Mouse (Mus musculus): ENCODE measurements around the gene Padi1. TPM values are rescaled to one million over a fixed set of nuclear protein-coding genes. Genes with fewer than 3 reads are reported as not detected.
A peak's percentile ranks its signal among the peaks of the same experiment; 100 is the strongest.

Gene Padi1
- polyA plus RNA-seq, 1 experiment from 2014 or later, result 0.26 TPM

DNA sequence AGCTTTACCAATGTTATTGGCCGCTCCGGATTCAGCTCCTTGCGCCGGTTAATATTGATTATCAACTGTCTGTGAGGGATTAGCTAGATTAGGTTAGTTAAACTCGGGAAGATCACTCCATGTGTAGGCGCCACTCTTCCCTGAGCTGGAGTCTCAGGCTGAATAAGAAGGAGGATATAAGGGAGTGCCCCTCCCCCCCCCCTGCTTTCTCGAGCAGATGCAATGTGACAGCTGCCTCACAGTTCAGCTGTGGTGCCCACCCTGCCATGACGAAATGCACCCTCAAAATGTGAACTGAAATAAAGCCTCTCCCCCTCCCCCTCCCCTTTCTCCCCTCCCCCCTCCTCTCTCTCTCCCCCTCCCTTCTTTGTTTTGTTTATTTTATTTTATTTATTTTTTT lies 8.0 kb upstream of the Padi1 start:
- no peaks in the 10 kb centered on the region for H3K27me3 ChIP-seq (ENCODE audit: insufficient read depth, low read length)
- H3K4me3 ChIP-seq (ENCODE audit: low read length), result no peak overlapping the region
- H3K9ac ChIP-seq (replicated peaks; ENCODE audit: low read length), result no peak overlapping the region
- WGBS, result 59% methylated on average over 8 of the region's 8 CpGs
- no peak overlapping the region for H3K27ac ChIP-seq (ENCODE audit: low read length)
- no peaks in the 10 kb centered on the region for H3K4me1 ChIP-seq (ENCODE audit: insufficient read depth, low read length)
- no peak overlapping the region for H3K4me2 ChIP-seq (replicated peaks; ENCODE audit: low read depth, low read length)
- H3K9me3 ChIP-seq (ENCODE audit: low read length), result no peaks in the 10 kb centered on the region
- H3K36me3 ChIP-seq (ENCODE audit: insufficient read depth, low read length), result no peaks in the 10 kb centered on the region
- no peak for ATAC-seq (ENCODE audit: low FRiP score, low TSS enrichment)

DNA sequence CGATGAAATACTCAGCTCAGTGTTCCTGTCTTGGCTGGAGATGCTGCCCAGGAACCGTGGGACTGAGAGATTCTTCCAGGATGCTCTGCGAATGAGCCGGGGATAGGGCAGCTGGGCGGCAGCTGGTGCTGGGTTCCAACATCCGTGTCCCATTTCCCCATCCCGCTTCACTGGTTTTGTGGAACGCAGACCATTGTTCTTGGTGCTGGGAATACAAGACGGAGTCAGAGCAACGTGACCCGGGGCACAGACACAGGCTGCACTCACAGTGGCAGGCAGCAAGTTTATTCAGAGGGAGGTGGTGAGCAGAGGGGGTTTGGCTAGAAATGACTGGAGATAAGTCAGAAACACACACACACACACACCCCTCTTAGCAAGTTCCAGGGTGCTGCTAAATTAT lies 3.7 kb upstream of the Padi1 start:
- WGBS, result 70% methylated on average over 11 of the region's 11 CpGs
- no peak for ATAC-seq (ENCODE audit: low FRiP score, low TSS enrichment)

DNA sequence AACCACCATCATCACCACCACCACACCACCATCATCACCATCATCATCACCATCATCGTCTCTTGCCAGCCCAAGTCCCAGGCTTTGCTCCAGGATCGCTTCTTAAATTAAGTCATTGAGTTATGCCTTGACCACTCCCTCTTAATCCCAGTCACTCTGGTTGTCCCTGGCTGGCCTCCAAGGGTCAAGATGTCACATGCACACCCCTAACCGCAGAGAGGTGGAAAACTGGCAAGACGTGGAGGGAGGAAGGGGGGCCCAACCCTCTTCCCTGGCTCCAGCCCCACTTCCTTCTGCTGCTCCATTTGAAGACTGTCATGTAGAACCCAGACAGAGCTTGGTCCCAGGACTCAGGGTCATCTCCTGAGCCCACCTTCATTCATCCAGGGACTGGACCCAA lies 587 bp downstream of the Padi1 start:
- Histone ChIP-seq H3K9me3 (ENCODE audit: low read length) (no peaks in the 10 kb centered on the region), H3K9ac (replicated peaks; ENCODE audit: low read length) (no peak overlapping the region), H3K4me2 (replicated peaks; ENCODE audit: low read depth, low read length) (no peak overlapping the region), H3K4me3 (ENCODE audit: low read length) (no peak overlapping the region), H3K27me3 (ENCODE audit: insufficient read depth, low read length) (no peaks in the 10 kb centered on the region), H3K27ac (ENCODE audit: low read length) (no peak overlapping the region), H3K36me3 (ENCODE audit: insufficient read depth, low read length) (no peaks in the 10 kb centered on the region), H3K4me1 (ENCODE audit: insufficient read depth, low read length) (no peaks in the 10 kb centered on the region; the same call in 1 of the 2 replicates)
- ATAC-seq (ENCODE audit: low FRiP score, low TSS enrichment), result no peak
- WGBS, result 45% methylated on average over 4 of the region's 4 CpGs

More for the DNA sequence above, 3.7 kb upstream of the Padi1 start:
- Histone ChIP-seq H3K9me3 (ENCODE audit: low read length) (no peaks in the 10 kb centered on the region), H3K27me3 (ENCODE audit: insufficient read depth, low read length) (no peaks in the 10 kb centered on the region), H3K4me2 (replicated peaks; ENCODE audit: low read depth, low read length) (no peak overlapping the region), H3K4me3 (ENCODE audit: low read length) (no peak overlapping the region), H3K27ac (ENCODE audit: low read length) (no peak overlapping the region), H3K36me3 (ENCODE audit: insufficient read depth, low read length) (no peaks in the 10 kb centered on the region), H3K9ac (replicated peaks; ENCODE audit: low read length) (no peak overlapping the region), H3K4me1 (ENCODE audit: insufficient read depth, low read length) (no peaks in the 10 kb centered on the region; the same call in 1 of the 2 replicates)

DNA sequence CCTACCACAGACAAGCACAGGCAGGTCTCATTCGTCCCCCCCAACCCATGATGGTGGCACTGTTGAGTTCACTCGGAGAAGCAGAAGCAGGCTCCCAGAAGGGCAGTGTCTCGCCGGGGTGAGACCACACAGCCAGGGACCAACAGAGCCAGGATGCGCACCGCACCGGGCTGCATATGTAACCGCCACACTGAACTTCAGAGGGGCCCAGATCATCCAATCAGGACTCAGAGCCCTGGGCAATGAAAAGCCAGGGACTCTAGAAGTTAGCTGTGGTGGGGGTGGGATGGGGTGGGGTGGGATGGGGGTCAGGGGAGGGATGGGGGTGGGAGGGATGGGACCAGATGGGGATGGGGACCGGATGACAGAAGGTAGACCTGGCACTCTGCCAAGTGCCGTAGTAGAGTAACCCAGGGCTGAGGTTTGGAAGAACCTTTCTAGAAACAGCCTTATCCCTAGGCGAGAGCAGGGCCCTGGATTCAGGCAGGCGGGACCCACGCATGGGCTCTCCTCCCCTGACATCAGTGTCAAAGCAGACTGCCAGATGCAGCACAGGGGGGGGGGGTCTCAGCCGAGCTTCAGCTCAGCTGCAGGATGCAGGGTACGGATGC lies 1.8 kb downstream of the Padi1 start:
- no peak; the same call in 1 of the 2 replicates for ATAC-seq (ENCODE audit: low FRiP score, low TSS enrichment)
- H3K4me2 ChIP-seq (replicated peaks; ENCODE audit: low read depth, low read length), result no peak overlapping the region
- H3K27ac ChIP-seq (ENCODE audit: low read length), result no peak overlapping the region
- H3K36me3 ChIP-seq (ENCODE audit: insufficient read depth, low read length), result no peaks in the 10 kb centered on the region
- no peaks in the 10 kb centered on the region for H3K9me3 ChIP-seq (ENCODE audit: low read length)
- H3K9ac ChIP-seq (replicated peaks; ENCODE audit: low read length), result no peak overlapping the region
- 67% methylated on average over 15 of the region's 15 CpGs for WGBS
- no peak overlapping the region for H3K4me3 ChIP-seq (ENCODE audit: low read length)
- no peaks in the 10 kb centered on the region for H3K27me3 ChIP-seq (ENCODE audit: insufficient read depth, low read length)
- no peaks in the 10 kb centered on the region; the same call in 1 of the 2 replicates for H3K4me1 ChIP-seq (ENCODE audit: insufficient read depth, low read length)

DNA sequence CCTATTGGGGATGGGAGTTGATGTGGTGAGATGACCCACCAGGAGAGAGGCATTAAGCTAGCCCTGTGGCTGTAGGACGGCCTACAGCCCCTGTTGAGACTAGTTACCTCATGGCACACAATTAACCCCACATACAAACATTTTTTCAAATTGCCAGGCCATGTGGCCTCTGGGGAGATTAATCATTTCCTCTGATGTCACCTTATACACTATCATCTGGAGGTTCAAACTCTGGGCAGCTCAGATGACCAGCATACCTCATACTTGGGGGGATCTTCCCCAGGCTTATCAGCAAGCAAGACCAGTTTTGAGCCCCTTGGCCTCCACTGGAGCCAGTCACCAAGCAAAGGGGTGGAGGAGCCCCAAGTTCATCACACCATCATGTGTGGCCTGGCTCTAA lies 2.7 kb downstream of the Padi1 start:
- H3K27ac ChIP-seq (ENCODE audit: low read length), result no peak overlapping the region
- H3K36me3 ChIP-seq (ENCODE audit: insufficient read depth, low read length), result no peaks in the 10 kb centered on the region
- H3K9me3 ChIP-seq (ENCODE audit: low read length), result no peaks in the 10 kb centered on the region
- ATAC-seq (ENCODE audit: low FRiP score, low TSS enrichment), result no peak
- WGBS, result 67% methylated on average over 1 of the region's 1 CpGs
- no peak overlapping the region for H3K4me2 ChIP-seq (replicated peaks; ENCODE audit: low read depth, low read length)
- H3K27me3 ChIP-seq (ENCODE audit: insufficient read depth, low read length), result no peaks in the 10 kb centered on the region
- no peak overlapping the region for H3K9ac ChIP-seq (replicated peaks; ENCODE audit: low read length)
- H3K4me1 ChIP-seq (ENCODE audit: insufficient read depth, low read length), result no peaks in the 10 kb centered on the region; the same call in 1 of the 2 replicates
- no peak overlapping the region for H3K4me3 ChIP-seq (ENCODE audit: low read length)

DNA sequence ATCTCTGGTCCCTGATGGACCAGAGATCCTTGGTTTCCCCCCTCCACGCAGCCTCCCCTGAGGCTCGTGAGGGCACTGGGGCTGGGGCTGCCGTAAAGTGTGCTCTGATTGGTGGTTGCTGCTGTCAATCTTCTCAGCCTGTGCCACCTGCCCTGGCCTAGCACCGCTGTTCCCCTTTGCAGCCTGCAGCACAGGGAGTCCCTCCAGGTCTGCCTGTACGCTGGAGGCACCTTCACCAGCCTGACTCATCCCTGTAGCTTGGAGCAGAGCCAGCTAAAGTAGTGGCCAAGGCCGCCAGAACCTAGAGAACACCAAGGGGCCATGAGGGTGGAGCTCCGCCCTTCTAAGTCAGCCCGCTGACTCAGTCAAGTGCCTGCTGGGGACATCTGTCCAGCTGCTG lies 7.7 kb downstream of the Padi1 start:
- Histone ChIP-seq H3K9me3 (ENCODE audit: low read length) (no peaks in the 10 kb centered on the region), H3K4me1 (ENCODE audit: insufficient read depth, low read length) (peaks cover 6% of the 10 kb centered on the region; the same call in 1 of the 2 replicates), H3K9ac (replicated peaks; ENCODE audit: low read length) (no peak overlapping the region), H3K4me2 (replicated peaks; ENCODE audit: low read depth, low read length) (no peak overlapping the region; the same call in 1 of the 2 replicates), H3K27me3 (ENCODE audit: insufficient read depth, low read length) (no peaks in the 10 kb centered on the region), H3K36me3 (ENCODE audit: insufficient read depth, low read length) (no peaks in the 10 kb centered on the region), H3K27ac (ENCODE audit: low read length) (no peak overlapping the region), H3K4me3 (ENCODE audit: low read length) (no peak overlapping the region)
- peak; percentile 29; the same call in 1 of the 2 replicates for ATAC-seq (ENCODE audit: low FRiP score, low TSS enrichment)
- 20% methylated on average over 8 of the region's 8 CpGs for WGBS

DNA sequence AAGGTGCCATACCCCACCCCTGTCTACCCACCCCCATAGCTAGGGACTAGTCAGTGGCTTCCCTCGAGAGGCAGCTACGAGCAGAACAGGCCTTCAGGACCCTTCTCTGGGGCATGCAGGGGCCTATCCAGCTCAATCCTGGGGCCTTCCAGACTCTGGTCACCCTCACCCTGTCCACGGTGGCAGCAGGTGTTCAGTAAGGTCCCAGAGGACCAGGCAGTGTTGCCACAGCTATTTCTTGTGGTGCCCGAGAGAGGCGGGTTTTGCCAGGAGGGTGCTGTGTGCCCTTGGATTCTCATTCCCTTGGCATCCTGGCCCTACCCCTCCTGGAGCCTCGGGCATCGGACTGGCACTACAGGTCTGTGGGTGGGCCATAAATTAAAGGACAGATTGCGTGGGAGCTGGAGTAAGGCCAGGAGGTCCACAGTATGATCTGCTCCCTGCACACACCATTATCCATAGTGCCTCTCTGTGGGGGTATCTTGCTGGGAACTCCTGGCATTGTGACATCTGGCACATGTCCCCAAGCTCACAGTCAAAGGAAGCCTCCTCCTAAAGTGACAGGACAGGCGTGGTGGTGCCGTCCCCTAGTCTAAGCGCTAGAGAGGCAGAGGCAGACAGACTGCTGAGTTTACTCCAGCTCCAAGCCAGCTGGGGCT lies 9.2 kb downstream of the Padi1 start:
- 46% methylated on average over 11 of the region's 11 CpGs for WGBS
- H3K27ac ChIP-seq (ENCODE audit: low read length), result no peak overlapping the region
- H3K36me3 ChIP-seq (ENCODE audit: insufficient read depth, low read length), result no peaks in the 10 kb centered on the region
- no peaks in the 10 kb centered on the region for H3K9me3 ChIP-seq (ENCODE audit: low read length)
- H3K27me3 ChIP-seq (ENCODE audit: insufficient read depth, low read length), result no peaks in the 10 kb centered on the region
- peaks cover 15% of the 10 kb centered on the region for H3K4me1 ChIP-seq (ENCODE audit: insufficient read depth, low read length)
- H3K4me3 ChIP-seq (ENCODE audit: low read length), result no peak overlapping the region
- no peak for ATAC-seq (ENCODE audit: low FRiP score, low TSS enrichment)
- no peak overlapping the region for H3K4me2 ChIP-seq (replicated peaks; ENCODE audit: low read depth, low read length)
- H3K9ac ChIP-seq (replicated peaks; ENCODE audit: low read length), result no peak overlapping the region

DNA sequence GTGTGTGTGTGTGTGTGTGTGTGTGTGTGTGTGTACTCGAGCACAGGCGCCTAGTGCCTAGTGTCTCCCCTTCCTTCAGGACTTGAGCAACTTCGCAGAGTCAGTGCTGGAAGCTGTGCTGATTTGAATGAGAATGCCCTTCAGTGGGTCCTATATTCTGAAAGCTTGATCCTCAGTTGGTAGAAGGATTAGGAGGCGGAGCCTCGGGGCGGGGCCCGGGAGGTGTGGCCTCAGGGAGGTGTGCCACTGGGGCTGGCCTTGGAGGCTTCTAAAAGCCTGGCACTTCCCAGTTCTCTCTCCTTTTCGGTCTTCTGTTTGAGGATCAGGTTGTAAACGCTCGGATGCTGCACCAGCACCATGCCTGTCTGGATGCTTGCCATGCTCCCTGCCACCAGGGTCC lies 9.9 kb downstream of the Padi1 start:
- no peaks in the 10 kb centered on the region for H3K9me3 ChIP-seq (ENCODE audit: low read length)
- H3K4me1 ChIP-seq (ENCODE audit: insufficient read depth, low read length), result peaks cover 15% of the 10 kb centered on the region
- H3K9ac ChIP-seq (replicated peaks; ENCODE audit: low read length), result no peak overlapping the region
- no peak overlapping the region for H3K4me3 ChIP-seq (ENCODE audit: low read length)
- 3% methylated on average over 10 of the region's 10 CpGs for WGBS
- ATAC-seq (ENCODE audit: low FRiP score, low TSS enrichment), result peak; percentile 63; the same call in 1 of the 2 replicates
- no peak overlapping the region for H3K27ac ChIP-seq (ENCODE audit: low read length)
- H3K36me3 ChIP-seq (ENCODE audit: insufficient read depth, low read length), result no peaks in the 10 kb centered on the region
- 0 out of 2 replicates have a peak overlapping the region, but pooled peaks have one; percentile 4 for H3K4me2 ChIP-seq (replicated peaks; ENCODE audit: low read depth, low read length)
- H3K27me3 ChIP-seq (ENCODE audit: insufficient read depth, low read length), result no peaks in the 10 kb centered on the region

DNA sequence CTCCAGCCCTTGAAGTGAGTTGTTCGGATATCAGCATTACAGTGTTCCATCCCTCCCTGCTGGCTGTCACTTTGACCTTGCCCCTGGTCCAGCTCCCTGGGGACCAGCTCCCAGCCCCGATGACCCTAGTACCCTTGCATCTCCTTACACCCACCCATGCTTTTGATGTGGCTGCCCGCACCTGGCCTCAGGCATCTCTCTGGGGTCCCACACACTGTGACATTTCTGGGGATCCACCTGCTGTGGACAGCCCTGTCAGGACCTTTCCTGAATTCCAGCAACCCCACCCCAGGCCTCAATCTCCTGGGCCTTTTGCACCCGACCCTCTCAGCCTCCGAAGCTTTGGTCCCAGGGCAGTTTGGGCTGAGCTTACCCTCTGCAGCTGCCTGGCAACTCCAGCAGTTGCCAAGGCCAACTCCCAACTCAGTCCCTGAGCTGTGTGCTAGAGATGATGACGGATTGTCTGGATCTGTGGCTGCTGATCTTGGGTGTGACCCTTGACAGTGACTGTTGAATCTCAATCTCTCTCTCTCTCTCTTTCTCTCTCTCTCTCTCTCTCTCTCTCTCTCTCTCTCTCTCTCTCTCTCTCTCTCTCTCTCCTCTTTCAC lies 11.1 kb downstream of the Padi1 start:
- ATAC-seq (ENCODE audit: low FRiP score, low TSS enrichment), result no peak
- H3K36me3 ChIP-seq (ENCODE audit: insufficient read depth, low read length), result no peaks in the 10 kb centered on the region
- no peak overlapping the region for H3K4me2 ChIP-seq (replicated peaks; ENCODE audit: low read depth, low read length)
- no peak overlapping the region for H3K9ac ChIP-seq (replicated peaks; ENCODE audit: low read length)
- H3K4me1 ChIP-seq (ENCODE audit: insufficient read depth, low read length), result peaks cover 15% of the 10 kb centered on the region
- H3K27me3 ChIP-seq (ENCODE audit: insufficient read depth, low read length), result no peaks in the 10 kb centered on the region
- no peak overlapping the region for H3K27ac ChIP-seq (ENCODE audit: low read length)
- no peak overlapping the region for H3K4me3 ChIP-seq (ENCODE audit: low read length)
- no peaks in the 10 kb centered on the region for H3K9me3 ChIP-seq (ENCODE audit: low read length)
- 78% methylated on average over 6 of the region's 6 CpGs for WGBS

DNA sequence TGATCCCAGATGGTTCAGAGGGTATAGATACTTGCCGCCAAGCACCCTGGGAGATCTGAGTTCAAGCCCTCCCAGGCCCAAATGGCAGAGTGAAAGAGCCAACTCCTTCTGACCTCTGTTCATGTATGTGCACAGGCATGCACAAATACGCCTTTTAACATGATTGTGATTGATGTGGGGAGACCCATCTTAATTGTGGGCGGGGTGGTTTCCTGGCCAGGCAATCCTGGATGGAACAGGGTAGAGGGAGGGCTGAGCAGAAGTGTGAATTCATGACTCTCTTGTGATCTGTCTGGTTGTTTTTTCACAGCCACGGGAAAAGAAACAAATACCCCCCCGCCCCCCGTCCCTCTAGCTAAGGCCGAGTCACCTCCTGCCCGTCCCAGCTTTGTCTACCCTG lies 12.8 kb downstream of the Padi1 start:
- Histone ChIP-seq H3K36me3 (ENCODE audit: insufficient read depth, low read length) (no peaks in the 10 kb centered on the region), H3K4me2 (replicated peaks; ENCODE audit: low read depth, low read length) (no peak overlapping the region), H3K27ac (ENCODE audit: low read length) (no peak overlapping the region), H3K4me1 (ENCODE audit: insufficient read depth, low read length) (peaks cover 15% of the 10 kb centered on the region), H3K4me3 (ENCODE audit: low read length) (no peak overlapping the region), H3K9me3 (ENCODE audit: low read length) (no peaks in the 10 kb centered on the region), H3K27me3 (ENCODE audit: insufficient read depth, low read length) (no peaks in the 10 kb centered on the region), H3K9ac (replicated peaks; ENCODE audit: low read length) (no peak overlapping the region)
- ATAC-seq (ENCODE audit: low FRiP score, low TSS enrichment), result no peak
- 35% methylated on average over 8 of the region's 8 CpGs for WGBS
